Mouse (Mus musculus) cerebellum, adult 2 months (tissue): ENCODE results near the gene Capn15. TPM values are rescaled to one million over a fixed set of nuclear protein-coding genes. Genes with fewer than 3 reads are reported as not detected.
A peak's percentile ranks its signal among the peaks of the same experiment; 100 is the strongest.

Experiments
- DNase-seq, 2 experiments: peaks; one replicate each; pipeline ENCODE4 v3.0.0; 2021
- H3K27ac ChIP-seq: fragments of 200-500 bp; 2 replicates; pipeline ENCODE4 v1.5.1; 2012; ENCODE audit warnings: low read length, control low read depth, inconsistent platforms; ENCODE audit not compliant: insufficient read depth
- H3K27me3 ChIP-seq: fragments of 200-500 bp; 2 replicates; pipeline ENCODE4 v1.6.1; 2012; ENCODE audit warnings: inconsistent platforms, mild to moderate bottlenecking, low read length, moderate library complexity; ENCODE audit not compliant: control insufficient read depth, insufficient read depth
- H3K4me1 ChIP-seq: fragments of 200-500 bp; 2 replicates; pipeline ENCODE4 v1.6.1; 2011; ENCODE audit warnings: low read length; ENCODE audit not compliant: control insufficient read depth, insufficient read depth
- H3K4me3 ChIP-seq: fragments of 200-500 bp; replicated peaks from 2 replicates; pipeline ENCODE3; 2011; ENCODE audit warnings: mild to moderate bottlenecking, low read depth, low read length, control low read depth; ENCODE audit not compliant: insufficient read depth
- CTCF ChIP-seq: fragments of 200-500 bp; IDR thresholded peaks from 2 replicates; pipeline ENCODE4 v1.5.1; 2011; ENCODE audit warnings: low read depth, mild to moderate bottlenecking, control low read depth, low read length, moderate library complexity, borderline replicate concordance; ENCODE audit not compliant: insufficient read depth
- POLR2A ChIP-seq: fragments of 200-500 bp; IDR thresholded peaks from 2 replicates; pipeline ENCODE4 v1.6.1; 2011; ENCODE audit warnings: low read length, control low read depth, borderline replicate concordance; ENCODE audit not compliant: insufficient read depth
- WGBS: fragments of 180-500 bp; shearing (Covaris S2); methylation state at CpG from one replicate; pipeline ENCODE4 v1.1.7; 2018; 5-methylcytosine and 5-hydroxymethylcytosine counted together
- polyA plus RNA-seq: library from polyadenylated mRNA; depleted of rRNA; stranded (reverse); fragments of >200 nt; gene quantifications from 2 replicates; pipeline ENCODE4 v1.2.3, GENCODE M21; 2012; rRNA removed

Capn15 gene
- 88.7 and 92.8 TPM in 2 replicates for polyA plus RNA-seq

GRCm38 (mm10) chr17:25985306-25986294 lies at the start of gene Capn15:
Gene Capn15, minus strand, starts transcription at chr17:25985796.
- under 1% methylated on average over 91 of the region's 91 CpGs for WGBS
- H3K4me3 ChIP-seq, result peak within 1 kb of the TSS; percentile 91
- peak within 1 kb of the TSS; percentile 77 for H3K27ac ChIP-seq
- peak; percentile 36; the same call in 1 of the 2 replicates for TF ChIP-seq POLR2A
- TF ChIP-seq CTCF, result peak; percentile 2; the same call in 1 of the 2 replicates
- peak; percentile 95 to 96 for DNase-seq
- no peaks in the 10 kb centered on the region for H3K27me3 ChIP-seq
- H3K4me1 ChIP-seq, result peaks cover 26% of the 10 kb centered on the region

GRCm38 (mm10) chr17:26032037-26032436 lies 46.4 kb upstream of the Capn15 start:
- TF ChIP-seq POLR2A (no peak), CTCF (no peak)

GRCm38 (mm10) chr17:26031583-26031982 lies 46.0 kb upstream of the Capn15 start:
- peak; percentile 81 to 90 for DNase-seq
- no peaks in the 10 kb centered on the region for H3K27me3 ChIP-seq
- TF ChIP-seq POLR2A, result no peak
- TF ChIP-seq CTCF, result no peak
- peaks cover 31% of the 10 kb centered on the region for H3K4me1 ChIP-seq
- WGBS, result 6% methylated on average over 5 of the region's 5 CpGs
- peak overlapping the region; percentile 23 for H3K27ac ChIP-seq
- H3K4me3 ChIP-seq, result no peak overlapping the region

More at GRCm38 (mm10) chr17:26032037-26032436, 46.4 kb upstream of the Capn15 start:
- DNase-seq, result peak in 1 of 2 experiments; percentile 52
- Histone ChIP-seq H3K27me3 (no peaks in the 10 kb centered on the region), H3K4me1 (peaks cover 31% of the 10 kb centered on the region), H3K27ac (peak overlapping the region; percentile 23), H3K4me3 (no peak overlapping the region)
- 42% methylated on average over 6 of the region's 6 CpGs for WGBS

GRCm38 (mm10) chr17:26028261-26028660 lies 42.7 kb upstream of the Capn15 start:
- Histone ChIP-seq H3K27me3 (no peaks in the 10 kb centered on the region), H3K27ac (peak overlapping the region; percentile 10; the same call in 1 of the 2 replicates), H3K4me3 (no peak overlapping the region), H3K4me1 (peaks cover 25% of the 10 kb centered on the region)
- WGBS, result 59% methylated on average over 4 of the region's 4 CpGs
- no peak for DNase-seq
- TF ChIP-seq CTCF (no peak), POLR2A (no peak)

- no peaks in the 10 kb centered on the region for H3K27me3 ChIP-seq
- no peak for DNase-seq
- no peak overlapping the region for H3K27ac ChIP-seq
- no peak overlapping the region for H3K4me3 ChIP-seq
- TF ChIP-seq POLR2A (no peak), CTCF (no peak)
- H3K4me1 ChIP-seq, result peaks cover 7% of the 10 kb centered on the region; the same call in 1 of the 2 replicates
- 80% methylated on average over 9 of the region's 9 CpGs for WGBS
Observed at GRCm38 (mm10) chr17:26024674-26025073, 39.1 kb upstream of the Capn15 start.

GRCm38 (mm10) chr17:26023966-26024365 lies 38.4 kb upstream of the Capn15 start:
- DNase-seq, result peak in 1 of 2 experiments; percentile 8
- 88% methylated on average over 8 of the region's 8 CpGs for WGBS
- Histone ChIP-seq H3K4me1 (peaks cover 7% of the 10 kb centered on the region; the same call in 1 of the 2 replicates), H3K27me3 (no peaks in the 10 kb centered on the region), H3K4me3 (no peak overlapping the region), H3K27ac (no peak overlapping the region)
- TF ChIP-seq POLR2A (no peak), CTCF (no peak)

GRCm38 (mm10) chr17:26023181-26023580 lies 37.6 kb upstream of the Capn15 start:
- Histone ChIP-seq H3K27ac (no peak overlapping the region), H3K27me3 (no peaks in the 10 kb centered on the region), H3K4me1 (peaks cover 12% of the 10 kb centered on the region), H3K4me3 (no peak overlapping the region)
- no peak for DNase-seq
- 95% methylated on average over 5 of the region's 5 CpGs for WGBS
- TF ChIP-seq POLR2A (no peak), CTCF (no peak)

- Histone ChIP-seq H3K27ac (no peak overlapping the region), H3K4me3 (no peak overlapping the region), H3K27me3 (no peaks in the 10 kb centered on the region), H3K4me1 (peaks cover 11% of the 10 kb centered on the region)
- 81% methylated on average over 9 of the region's 9 CpGs for WGBS
- TF ChIP-seq CTCF, result no peak
- no peak for TF ChIP-seq POLR2A
- no peak for DNase-seq
Observed at GRCm38 (mm10) chr17:26021728-26022341, 36.2 kb upstream of the Capn15 start.
